Mouse (Mus musculus) spleen, adult 2 months (tissue): ENCODE results near the gene Tmc8.
A peak's percentile ranks its signal among the peaks of the same experiment; 100 is the strongest.

ENCODE experiments used
- CTCF ChIP-seq: fragments of 200-500 bp; IDR thresholded peaks from 2 replicates; pipeline ENCODE4 v1.5.1; 2011; ENCODE audit warnings: mild to moderate bottlenecking, inconsistent platforms; ENCODE audit not compliant: insufficient read depth, insufficient read length, insufficient replicate concordance; ENCODE audit errors: extremely low read depth
- POLR2A ChIP-seq: fragments of 200-500 bp; IDR thresholded peaks from 2 replicates; pipeline ENCODE4 v1.6.1; 2011; ENCODE audit warnings: low read depth, low read length, inconsistent platforms

- TF ChIP-seq CTCF (peak; percentile 60), POLR2A (peak; percentile 73)
These were observed 1.2 kb downstream of the Tmc8 start for GRCm38 (mm10) chr11:117783089-117783488.
